In the genomic region with DNA sequence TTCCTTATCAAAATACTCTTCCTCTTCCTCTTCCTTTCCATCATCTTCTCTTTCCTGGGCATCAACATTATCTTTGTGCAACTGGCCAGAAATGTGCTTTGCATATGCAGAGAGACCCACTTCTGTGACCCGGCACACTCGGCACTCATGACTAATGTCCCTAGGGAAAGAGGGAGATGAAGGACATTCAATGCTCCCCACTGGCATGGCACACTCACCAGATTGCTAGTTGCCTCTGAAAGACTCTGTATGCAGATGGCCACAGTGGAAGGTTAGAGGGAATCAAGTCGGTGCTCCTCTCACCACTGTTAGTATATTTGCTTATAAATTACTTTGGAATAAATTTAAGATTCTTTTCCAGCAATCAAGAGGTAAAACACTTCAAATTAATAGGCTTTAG, we compare ENCODE assay signal across 8 mouse cellular contexts. TPM values are rescaled to one million over a fixed set of nuclear protein-coding genes. Genes with fewer than 3 reads are reported as not detected.
DNase-seq lines count a peak whose midpoint lies in the region; ATAC-seq and TF ChIP-seq lines count a peak whose summit lies in the region.

No protein-coding gene starts in this region.

- H3K9me3 ChIP-seq in CH12.LX (replicated peaks; ENCODE audit: low read length) = no peaks in the 10 kb centered on the region
- no peaks in the 10 kb centered on the region for H3K9me3 ChIP-seq in embryonic facial prominence, embryonic 14.5 days (ENCODE audit: control insufficient read depth, low read length)
- H3K9me3 ChIP-seq in hindbrain, embryonic 16.5 days (ENCODE audit: control insufficient read depth, low read length) = no peaks in the 10 kb centered on the region

- ATAC-seq in embryonic facial prominence, embryonic 14.5 days (ENCODE audit: low read depth) = no peak
- ATAC-seq in hindbrain, embryonic 16.5 days = no peak

- in situ Hi-C loops in CH12.LX (cut with MboI; ENCODE audit: low pct_ligation_motif_present, low pct_unique_long_range_greater_than_20kb, low sequenced_read_pairs) = no loop called here

- no peaks in the 10 kb centered on the region for H3K27me3 ChIP-seq in CH12.LX (replicated peaks)
- H3K27me3 ChIP-seq in embryonic facial prominence, embryonic 14.5 days (replicated peaks; ENCODE audit: control insufficient read depth, insufficient read depth, low read length) = no peaks in the 10 kb centered on the region
- H3K27me3 ChIP-seq in hindbrain, embryonic 16.5 days (replicated peaks; ENCODE audit: control insufficient read depth, insufficient read depth, low read length) = no peaks in the 10 kb centered on the region

- TF ChIP-seq CTCF in CH12.LX (conservative IDR thresholded peaks at IDR 0.05 in 1 of 2, IDR thresholded peaks at IDR 0.05 in 1 of 2; ENCODE audit: low read depth in 2 of 2, low read length in 2 of 2) = no peak

- H3K79me2 ChIP-seq in CH12.LX (replicated peaks; ENCODE audit: control insufficient read depth, extremely low read depth, insufficient read depth, poor library complexity, severe bottlenecking) = peaks cover 14% of the 10 kb centered on the region

- TF ChIP-seq POLR2A in CH12.LX (IDR thresholded peaks at IDR 0.05; ENCODE audit: low read depth, low read length) = no peak

- peaks cover 24 to 56% of the 10 kb centered on the region in 2 experiments for H3K36me3 ChIP-seq in CH12.LX (replicated peaks in 1 of 2; ENCODE audit: control insufficient read depth in 1 of 2, insufficient read depth in 1 of 2, low read length in 1 of 2)
- H3K36me3 ChIP-seq in embryonic facial prominence, embryonic 14.5 days (ENCODE audit: control insufficient read depth, insufficient read depth, low read length) = peaks cover 25% of the 10 kb centered on the region
- H3K36me3 ChIP-seq in hindbrain, embryonic 16.5 days (ENCODE audit: control insufficient read depth, insufficient read depth, low read length) = no peaks in the 10 kb centered on the region

- TF ChIP-seq RAD21 in CH12.LX (IDR thresholded peaks at IDR 0.05; ENCODE audit: low read depth, low read length) = no peak

- H3K27ac ChIP-seq in CH12.LX (ENCODE audit: insufficient read depth, low read depth) = peak overlapping the region; percentile 91
- H3K27ac ChIP-seq in embryonic facial prominence, embryonic 14.5 days (replicated peaks; ENCODE audit: low read depth, low read length) = peak overlapping the region; percentile 74
- 0 out of 2 replicates have a peak overlapping the region, but pooled peaks have one; percentile 3 for H3K27ac ChIP-seq in hindbrain, embryonic 16.5 days (ENCODE audit: low read depth, low read length)

- TF ChIP-seq EP300 in CH12.LX (IDR thresholded peaks at IDR 0.05; ENCODE audit: low read length) = peak; percentile 33

- peak overlapping the region; percentile 53 for H3K9ac ChIP-seq in CH12.LX (ENCODE audit: insufficient read depth, low read depth)
- H3K9ac ChIP-seq in embryonic facial prominence, embryonic 14.5 days (ENCODE audit: low read depth, low read length) = no peak overlapping the region; the same call in 1 of the 2 replicates
- H3K9ac ChIP-seq in hindbrain, embryonic 16.5 days (ENCODE audit: low read depth, low read length) = no peak overlapping the region

- peaks cover 0 to 37% of the 10 kb centered on the region in 2 experiments; a peak in 2 of 4 replicates for H3K4me1 ChIP-seq in CH12.LX (ENCODE audit: control insufficient read depth in 1 of 2, insufficient read depth in 2 of 2)
- H3K4me1 ChIP-seq in embryonic facial prominence, embryonic 14.5 days (ENCODE audit: control insufficient read depth, insufficient read depth, low read length) = 0 out of 2 replicates have a peak, but pooled peaks cover 4% of the 10 kb centered on the region
- H3K4me1 ChIP-seq in hindbrain, embryonic 16.5 days (ENCODE audit: control insufficient read depth, insufficient read depth, low read depth, low read length) = no peaks in the 10 kb centered on the region; the same call in 1 of the 2 replicates

- peak; percentile 15 for DNase-seq in kidney, adult 9 months
- DNase-seq in kidney, postnatal 14 days = no peak
- DNase-seq in CH12.LX (ENCODE audit: extremely low read depth) = peak; percentile 60
- peak; percentile 19 for DNase-seq in embryonic facial prominence, embryonic 14.5 days (ENCODE audit: low spot score)
- DNase-seq in frontal cortex, postnatal 36 days (ENCODE audit: low spot score in 2 of 2) = no peak
- DNase-seq in layer of hippocampus, adult 9-11 months = no peak
- no peak for DNase-seq in ovary, postnatal 36 days (ENCODE audit: low spot score)

- peak overlapping the region; percentile 68 for H3K4me2 ChIP-seq in CH12.LX (ENCODE audit: insufficient read depth, low read depth, poor library complexity, severe bottlenecking)
- no peak overlapping the region; the same call in 1 of the 2 replicates for H3K4me2 ChIP-seq in embryonic facial prominence, embryonic 14.5 days (ENCODE audit: low read depth, low read length)
- peak overlapping the region; percentile 11; the same call in 1 of the 2 replicates for H3K4me2 ChIP-seq in hindbrain, embryonic 16.5 days (ENCODE audit: low read length)

- peak overlapping the region; percentile 1 to 21 (median 13) for H3K4me3 ChIP-seq in CH12.LX (replicated peaks in 1 of 3; ENCODE audit: low read depth in 2 of 3, low read length in 2 of 3, poor library complexity in 1 of 3)
- peak overlapping the region; percentile 14 for H3K4me3 ChIP-seq in embryonic facial prominence, embryonic 14.5 days (ENCODE audit: low read depth, low read length)
- H3K4me3 ChIP-seq in hindbrain, embryonic 16.5 days (ENCODE audit: low read length) = no peak overlapping the region

- dilution Hi-C loops in CH12.LX (cut with MboI; ENCODE audit: extremely low pct_ligation_motif_present, extremely low pct_unique_long_range_greater_than_20kb, low sequenced_read_pairs) = no loop called here

- WGBS in embryonic facial prominence, embryonic 14.5 days = 57% methylated on average over 3 of the region's 3 CpGs
- WGBS in hindbrain, embryonic 16.5 days = 29% methylated on average over 3 of the region's 3 CpGs

TF ChIP-seq in CH12.LX, 34 proteins besides CTCF, POLR2A, EP300 and RAD21:
- TF ChIP-seq ZKSCAN1 (IDR thresholded peaks at IDR 0.05; ENCODE audit: borderline replicate concordance, low read depth, low read length) (no peak), ETS1 (conservative IDR thresholded peaks at IDR 0.05; ENCODE audit: low read depth, low read length) (peak; percentile 68), BHLHE40 (IDR thresholded peaks at IDR 0.05; ENCODE audit: low read depth, low read length) (peak; percentile 90)
TF ChIP-seq in CH12.LX: peak in this region for 2.

RNA-seq across cellular contexts. Expression of gene Zfp106, which starts 24.3 kb away (rescaled TPM):
- total RNA-seq in CH12.LX (2012; rRNA removed) (89.4 and 93.8 TPM in 2 replicates), CH12.LX (2014; rRNA removed) (113 and 130 TPM in 2 replicates)
- polyA plus RNA-seq in CH12.LX (2012; ENCODE audit: insufficient read length, low read depth) = 183 and 203 TPM in 2 replicates
- polyA plus RNA-seq in embryonic facial prominence, embryonic 14.5 days (2014; fragmentation: Nextera tagmentation; extraction: Ambion mirVana) = 65.4 and 70.5 TPM in 2 replicates
- polyA plus RNA-seq in hindbrain, embryonic 16.5 days (2015; fragmentation: Nextera tagmentation; extraction: Ambion mirVana) = 31.7 and 33.1 TPM in 2 replicates

RNA-seq across cellular contexts. Expression of gene Snap23, which starts 28.1 kb away (rescaled TPM):
- total RNA-seq in CH12.LX (2012; rRNA removed) (15.9 and 20.5 TPM in 2 replicates), CH12.LX (2014; rRNA removed) (23.0 and 25.3 TPM in 2 replicates)
- polyA plus RNA-seq in CH12.LX (2012; ENCODE audit: insufficient read length, low read depth) = 35.8 and 44.5 TPM in 2 replicates
- polyA plus RNA-seq in embryonic facial prominence, embryonic 14.5 days (2014; fragmentation: Nextera tagmentation; extraction: Ambion mirVana) = 47.8 and 51.2 TPM in 2 replicates
- polyA plus RNA-seq in hindbrain, embryonic 16.5 days (2015; fragmentation: Nextera tagmentation; extraction: Ambion mirVana) = 18.4 and 19.9 TPM in 2 replicates

Comparison
In these comparisons a context has a peak if more than half of its experiments do, and no peak if none do; other contexts are left out.
1. DNase-seq: peak in kidney, adult 9 months (single experiment), CH12.LX (single experiment) and embryonic facial prominence, embryonic 14.5 days (single experiment); none in kidney, postnatal 14 days (single experiment), frontal cortex, postnatal 36 days (0 of 2), layer of hippocampus, adult 9-11 months (single experiment) and ovary, postnatal 36 days (single experiment).
2. H3K27ac ChIP-seq: peak in every context shown above with its lines; median percentile 91 in CH12.LX; 74 in embryonic facial prominence, embryonic 14.5 days; 3 in hindbrain, embryonic 16.5 days.